In the genomic region with DNA sequence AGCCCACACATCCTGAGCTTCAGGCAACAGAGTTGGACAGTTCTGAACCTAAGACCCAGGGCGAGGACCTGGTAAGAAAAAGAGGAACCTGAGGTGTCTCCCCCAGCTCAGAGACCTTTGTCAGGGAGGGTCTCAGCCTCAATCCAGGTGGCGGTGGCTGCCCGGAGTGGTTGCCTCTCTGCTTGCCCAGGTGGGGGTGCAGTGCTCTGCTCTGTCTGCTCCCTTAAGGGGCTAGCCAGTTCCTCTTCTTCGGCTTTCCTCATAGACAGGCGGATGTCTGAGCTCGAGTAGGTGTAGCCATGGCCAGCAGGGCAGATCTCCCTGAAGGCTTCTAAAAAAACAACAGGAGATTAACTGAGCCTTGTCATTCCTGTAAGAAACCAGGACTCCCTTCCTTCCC, we compare ENCODE assay signal across 27 mouse cellular contexts. TPM values are rescaled to one million over a fixed set of nuclear protein-coding genes. Genes with fewer than 3 reads are reported as not detected.
A peak's percentile ranks its signal among the peaks of the same experiment; 100 is the strongest.
DNase-seq lines count a peak whose midpoint lies in the region; ATAC-seq and TF ChIP-seq lines count a peak whose summit lies in the region.
"Had no signal": no experiment of that assay in that cellular context is flagged by ENCODE, and none has a peak within 500 bp of the region (broad histone marks: within the 10 kb centered on the region; RNA-seq: fewer than 3 reads in every experiment).

No protein-coding gene starts in this region.

- no peaks in the 10 kb centered on the region for H3K27me3 ChIP-seq in CH12.LX (replicated peaks)
- H3K27me3 ChIP-seq in splenic B cell, adult 2 months (ENCODE audit: control insufficient read depth, insufficient read depth, low read length, poor library complexity, severe bottlenecking) = no peaks in the 10 kb centered on the region
- H3K27me3 ChIP-seq in hindbrain, embryonic 13.5 days = 0 out of 2 replicates have a peak, but pooled peaks cover 3% of the 10 kb centered on the region
- H3K27me3 ChIP-seq: embryonic facial prominence, embryonic 13.5 days; forebrain, embryonic 12.5 days; forebrain, embryonic 15.5 days; hindbrain, embryonic 15.5 days; Patski had no signal

- H3K36me3 ChIP-seq in CH12.LX (replicated peaks in 1 of 2; ENCODE audit: control insufficient read depth in 1 of 2, insufficient read depth in 1 of 2, low read length in 1 of 2) = no peaks in the 10 kb centered on the region
- no peaks in the 10 kb centered on the region for H3K36me3 ChIP-seq in splenic B cell, adult 2 months (ENCODE audit: control insufficient read depth, insufficient read depth, low read length, poor library complexity, severe bottlenecking)
- H3K36me3 ChIP-seq in hindbrain, embryonic 13.5 days = no peaks in the 10 kb centered on the region
- H3K36me3 ChIP-seq: embryonic facial prominence, embryonic 10.5 days; embryonic facial prominence, embryonic 13.5 days; forebrain, embryonic 12.5 days; forebrain, embryonic 15.5 days; G1E; heart, embryonic 12.5 days; heart, embryonic 15.5 days; hindbrain, embryonic 15.5 days had no signal

- no peaks in the 10 kb centered on the region for H3K9me3 ChIP-seq in CH12.LX (replicated peaks; ENCODE audit: low read length)
- H3K9me3 ChIP-seq in hindbrain, embryonic 13.5 days = no peaks in the 10 kb centered on the region
- H3K9me3 ChIP-seq: embryonic facial prominence, embryonic 10.5 days; embryonic facial prominence, embryonic 13.5 days; forebrain, embryonic 12.5 days; forebrain, embryonic 15.5 days; G1E; heart, embryonic 12.5 days; heart, embryonic 15.5 days; hindbrain, embryonic 15.5 days had no signal

- in situ Hi-C loops in CH12.LX (cut with MboI; ENCODE audit: low pct_ligation_motif_present, low pct_unique_long_range_greater_than_20kb, low sequenced_read_pairs) = loop anchor here (5.0 to 25.0 kb wide), 2 partner anchors 38 to 178 kb away; partner anchors contain the start of gene Ylpm1

- TF ChIP-seq POLR2A in CH12.LX (IDR thresholded peaks at IDR 0.05; ENCODE audit: low read depth, low read length) = no peak

- DNase-seq in CH12.LX (ENCODE audit: extremely low read depth) = peak; percentile 29
- peak; percentile 4 for DNase-seq in splenic B cell, adult 2 months (ENCODE audit: low read depth, low spot score)
- DNase-seq in neural tube, embryonic 10.5 days (ENCODE audit: extremely low spot score, low spot score) = no peak
- DNase-seq in gastrocnemius, adult 8-10 months (ENCODE audit: low spot score in 2 of 2) = no peak
- DNase-seq: adrenal gland, postnatal 10 days; adrenal gland, postnatal 36 days; cerebellum, adult 11 months; cerebellum, adult 2 months; cerebellum, postnatal 25 days; embryo, embryonic 11 days; gastrocnemius, postnatal 14 days; heart, adult 18-20 months; heart, postnatal 10 days; heart, postnatal 36 days had no signal

- no peaks in the 10 kb centered on the region for H3K79me2 ChIP-seq in CH12.LX (replicated peaks; ENCODE audit: control insufficient read depth, extremely low read depth, insufficient read depth, poor library complexity, severe bottlenecking)

- peaks cover 4 to 39% of the 10 kb centered on the region in 2 experiments; a peak in 2 of 4 replicates for H3K4me1 ChIP-seq in CH12.LX (ENCODE audit: control insufficient read depth in 1 of 2, insufficient read depth in 2 of 2)
- H3K4me1 ChIP-seq in hindbrain, embryonic 13.5 days (replicated peaks) = 0 out of 2 replicates have a peak, but pooled peaks cover 2% of the 10 kb centered on the region
- H3K4me1 ChIP-seq: forebrain, embryonic 12.5 days; forebrain, embryonic 15.5 days; hindbrain, embryonic 15.5 days had no signal

- dilution Hi-C loops in CH12.LX (cut with MboI; ENCODE audit: extremely low pct_ligation_motif_present, extremely low pct_unique_long_range_greater_than_20kb, low sequenced_read_pairs) = no loop called here

- ATAC-seq in common myeloid progenitor, adult 5-6 weeks (replicated peaks; ENCODE audit: low read depth, poor library complexity, severe bottlenecking) = peak; percentile 67
- ATAC-seq in megakaryocyte, adult 5-6 weeks (ENCODE audit: poor library complexity, severe bottlenecking) = peak; percentile 27; the same call in 1 of the 2 replicates
- no peak for ATAC-seq in hindbrain, embryonic 13.5 days (ENCODE audit: low FRiP score)
- ATAC-seq: forebrain, embryonic 15.5 days; Patski had no signal

- no peak overlapping the region for H3K27ac ChIP-seq in CH12.LX (ENCODE audit: insufficient read depth, low read depth)
- H3K27ac ChIP-seq in hindbrain, embryonic 13.5 days = no peak overlapping the region
- H3K27ac ChIP-seq: embryonic facial prominence, embryonic 10.5 days; embryonic facial prominence, embryonic 13.5 days; forebrain, embryonic 12.5 days; forebrain, embryonic 15.5 days; heart, embryonic 15.5 days; hindbrain, embryonic 15.5 days had no signal

- 82% methylated on average over 6 of the region's 6 CpGs for WGBS in hindbrain, embryonic 13.5 days

- no peak for TF ChIP-seq RAD21 in CH12.LX (IDR thresholded peaks at IDR 0.05; ENCODE audit: low read depth, low read length)

- H3K4me3 ChIP-seq in CH12.LX (replicated peaks in 1 of 3; ENCODE audit: low read depth in 2 of 3, low read length in 2 of 3, poor library complexity in 1 of 3) = no peak overlapping the region
- H3K4me3 ChIP-seq in hindbrain, embryonic 13.5 days = no peak overlapping the region
- H3K4me3 ChIP-seq: embryonic facial prominence, embryonic 10.5 days; embryonic facial prominence, embryonic 13.5 days; erythroblast, embryonic 14.5 days; forebrain, embryonic 12.5 days; forebrain, embryonic 15.5 days; heart, embryonic 12.5 days; heart, embryonic 15.5 days; hindbrain, embryonic 15.5 days had no signal

- no peak for TF ChIP-seq CTCF in CH12.LX (conservative IDR thresholded peaks at IDR 0.05 in 1 of 2, IDR thresholded peaks at IDR 0.05 in 1 of 2; ENCODE audit: low read depth in 2 of 2, low read length in 2 of 2)

- TF ChIP-seq EP300 in CH12.LX (IDR thresholded peaks at IDR 0.05; ENCODE audit: low read length) = no peak

- no peak overlapping the region for H3K4me2 ChIP-seq in CH12.LX (ENCODE audit: insufficient read depth, low read depth, poor library complexity, severe bottlenecking)
- no peak overlapping the region for H3K4me2 ChIP-seq in hindbrain, embryonic 13.5 days
- H3K4me2 ChIP-seq: embryonic facial prominence, embryonic 13.5 days; forebrain, embryonic 12.5 days; forebrain, embryonic 15.5 days; heart, embryonic 12.5 days; heart, embryonic 15.5 days; hindbrain, embryonic 15.5 days had no signal

- H3K9ac ChIP-seq in CH12.LX (ENCODE audit: insufficient read depth, low read depth) = no peak overlapping the region
- H3K9ac ChIP-seq in hindbrain, embryonic 13.5 days = no peak overlapping the region
- H3K9ac ChIP-seq: embryonic facial prominence, embryonic 13.5 days; forebrain, embryonic 12.5 days; forebrain, embryonic 15.5 days; heart, embryonic 12.5 days; heart, embryonic 15.5 days; hindbrain, embryonic 15.5 days had no signal

TF ChIP-seq in CH12.LX, 34 proteins besides CTCF, POLR2A, EP300 and RAD21:
- TF ChIP-seq USF2 (conservative IDR thresholded peaks at IDR 0.05; ENCODE audit: low read depth, low read length) (no peak), ZMIZ1 (IDR thresholded peaks at IDR 0.05; ENCODE audit: low read depth, low read length) (no peak), CHD2 (IDR thresholded peaks at IDR 0.05; ENCODE audit: low read length) (no peak), GABPA (IDR thresholded peaks at IDR 0.05; ENCODE audit: insufficient replicate concordance, low read depth, low read length) (no peak), MYC (IDR thresholded peaks at IDR 0.05; ENCODE audit: low read depth, low read length) (no peak), SMC3 (IDR thresholded peaks at IDR 0.05; ENCODE audit: low read depth, low read length) (no peak), BHLHE40 (IDR thresholded peaks at IDR 0.05; ENCODE audit: low read depth, low read length) (no peak), IRF4 (IDR thresholded peaks at IDR 0.05; ENCODE audit: low read depth, low read length) (no peak), KAT2A (IDR thresholded peaks at IDR 0.05; ENCODE audit: insufficient replicate concordance, low read length) (no peak), HCFC1 (IDR thresholded peaks at IDR 0.05; ENCODE audit: low read depth, low read length) (no peak), NELFE (IDR thresholded peaks at IDR 0.05; ENCODE audit: low read depth, low read length) (no peak), UBTF (IDR thresholded peaks at IDR 0.05; ENCODE audit: low read depth, low read length) (no peak), NRF1 (IDR thresholded peaks at IDR 0.05; ENCODE audit: low read depth, low read length) (no peak), JUND (conservative IDR thresholded peaks at IDR 0.05; ENCODE audit: low read depth, low read length) (no peak), PAX5 (IDR thresholded peaks at IDR 0.05; ENCODE audit: low read length) (no peak), TBP (conservative IDR thresholded peaks at IDR 0.05; ENCODE audit: low read depth, low read length) (no peak)

RNA-seq across cellular contexts. Expression of gene Isca2, which starts 36.0 kb away (rescaled TPM):
- total RNA-seq in CH12.LX (2012; rRNA removed) = 59.1 and 59.7 TPM in 2 replicates
- total RNA-seq in CH12.LX (2014; rRNA removed) = 75.3 and 90.4 TPM in 2 replicates
- polyA plus RNA-seq in CH12.LX (2012; ENCODE audit: insufficient read length, low read depth) = 50.4 and 55.1 TPM in 2 replicates
- 59.2 and 61.6 TPM in 2 replicates for total RNA-seq in common myeloid progenitor, adult 5-6 weeks (2017)
- total RNA-seq in megakaryocyte, adult 5-6 weeks (2015) = 88.9 and 93.6 TPM in 2 replicates
- total RNA-seq in megakaryocyte, adult 5-6 weeks (2017) = 43.9 and 45.8 TPM in 2 replicates
- polyA plus RNA-seq in hindbrain, embryonic 13.5 days (2015; fragmentation: Nextera tagmentation; extraction: Ambion mirVana) = 154 and 158 TPM in 2 replicates
- total RNA-seq in gastrocnemius, adult 8-10 months (2022) = 10 to 100 TPM; 41.4 to 48.9 (median 45.8) TPM

RNA-seq across cellular contexts. Expression of gene Npc2, which starts 36.1 kb away (rescaled TPM):
- 63.7 and 73.4 TPM in 2 replicates for total RNA-seq in CH12.LX (2012; rRNA removed)
- 97.5 and 98.5 TPM in 2 replicates for total RNA-seq in CH12.LX (2014; rRNA removed)
- polyA plus RNA-seq in CH12.LX (2012; ENCODE audit: insufficient read length, low read depth) = 80.3 and 89.0 TPM in 2 replicates
- total RNA-seq in common myeloid progenitor, adult 5-6 weeks (2017) = 46.6 and 49.1 TPM in 2 replicates
- total RNA-seq in megakaryocyte, adult 5-6 weeks (2015) = 269 and 281 TPM in 2 replicates
- total RNA-seq in megakaryocyte, adult 5-6 weeks (2017) = 190 and 192 TPM in 2 replicates
- polyA plus RNA-seq in hindbrain, embryonic 13.5 days (2015; fragmentation: Nextera tagmentation; extraction: Ambion mirVana) = 80.8 and 82.3 TPM in 2 replicates
- 10 to 100 TPM; 12.1 to 16.8 (median 14.0) TPM for total RNA-seq in gastrocnemius, adult 8-10 months (2022)

Comparison
In these comparisons a context has a peak if more than half of its experiments do, and no peak if none do; other contexts are left out.
1. DNase-seq: peak in CH12.LX (single experiment) and splenic B cell, adult 2 months (single experiment); none in neural tube, embryonic 10.5 days (single experiment) and gastrocnemius, adult 8-10 months (0 of 2).